Mouse (Mus musculus) hindlimb bud, embryonic 11.5 days (tissue): ENCODE measurements around the gene Kctd13.
"Not testable (repeated sequence)": the region's sequence is repeated elsewhere in the genome, so short reads cannot be mapped to it uniquely, and the experiment has no call there.

Source experiments
- DNase-seq: peaks from one replicate; pipeline ENCODE4 v3.0.0-alpha.2; 2012; ENCODE audit warnings: low read depth, low spot score; ENCODE audit errors: extremely low spot score

Gene Kctd13

DNA sequence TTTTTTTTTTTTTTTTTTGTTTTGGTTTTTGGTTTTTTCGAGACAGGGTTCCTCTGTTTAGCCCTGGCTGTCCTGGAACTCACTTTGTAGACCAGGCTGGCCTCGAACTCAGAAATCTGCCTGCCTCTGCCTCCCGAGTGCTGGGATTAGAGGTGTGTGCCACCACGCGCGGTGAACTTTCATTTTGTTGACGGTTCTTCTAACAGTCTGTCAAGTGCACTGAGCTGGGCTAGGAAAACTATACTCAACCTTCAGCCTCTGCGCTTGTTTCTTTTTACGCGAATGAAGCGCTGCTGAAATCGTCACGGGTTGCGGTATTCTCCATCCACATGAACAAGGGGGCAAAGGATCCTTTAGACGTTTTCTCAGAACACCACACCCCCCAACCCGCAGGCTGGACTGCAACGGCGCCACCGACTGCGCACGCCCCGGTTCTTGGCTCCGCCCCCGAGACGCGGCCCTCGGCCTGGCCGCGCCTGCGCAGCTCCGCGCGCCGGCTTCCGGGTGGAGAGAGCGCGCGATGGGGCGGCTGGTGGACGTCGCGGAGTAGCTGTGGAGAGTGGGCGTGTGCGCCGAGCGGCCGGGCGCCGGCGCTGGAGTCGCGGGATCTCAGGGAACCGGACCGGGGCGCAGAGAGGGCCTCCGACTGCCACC lies at the start of gene Kctd13:
Gene Kctd13, plus strand, starts transcription at position 496 of the 654 bp plus-strand sequence.
- DNase-seq = peak; percentile 63

DNA sequence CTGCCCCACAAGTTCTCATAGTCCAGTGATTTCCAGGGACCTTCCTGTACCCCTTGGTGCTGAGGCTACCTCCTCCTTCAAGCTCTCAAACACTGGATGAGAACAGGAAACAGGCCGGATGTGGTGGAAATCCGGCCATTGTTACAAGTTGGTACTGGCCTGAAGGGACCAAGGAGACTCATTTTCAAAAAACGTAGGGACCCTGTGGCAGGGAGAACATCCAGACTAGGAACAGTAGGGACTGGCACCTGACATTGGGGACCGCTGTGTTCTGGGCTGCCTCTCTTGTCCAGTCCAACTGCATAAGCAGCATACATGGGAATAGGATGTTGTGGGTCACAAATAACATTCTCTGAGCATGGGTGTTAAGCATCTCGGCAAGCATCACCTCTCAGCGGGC lies 47.6 kb upstream of the Kctd13 start:
- DNase-seq = no peak

DNA sequence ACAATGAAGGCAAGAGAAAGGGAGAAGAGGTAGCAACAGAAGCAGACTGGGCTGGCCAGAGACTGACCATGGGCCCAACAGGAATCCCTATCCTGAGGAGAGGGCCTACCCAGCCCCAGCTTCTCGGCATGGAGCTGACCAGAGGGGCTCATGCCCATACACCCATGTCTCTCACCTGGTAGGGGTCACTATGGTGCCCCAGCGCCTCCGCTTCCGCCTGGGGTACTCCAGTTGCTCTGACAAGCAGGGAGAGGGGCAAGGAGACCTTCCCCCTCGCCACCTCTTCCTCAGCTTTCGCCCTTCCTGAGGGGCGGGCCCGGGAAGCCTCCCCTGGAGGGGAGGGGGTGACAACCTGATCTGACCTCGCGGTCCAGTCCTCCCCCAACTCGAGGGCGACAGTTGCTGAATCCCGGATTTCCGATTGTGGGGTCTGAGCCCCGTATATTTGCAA lies 44.9 kb upstream of the Kctd13 start:
- no peak for DNase-seq

DNA sequence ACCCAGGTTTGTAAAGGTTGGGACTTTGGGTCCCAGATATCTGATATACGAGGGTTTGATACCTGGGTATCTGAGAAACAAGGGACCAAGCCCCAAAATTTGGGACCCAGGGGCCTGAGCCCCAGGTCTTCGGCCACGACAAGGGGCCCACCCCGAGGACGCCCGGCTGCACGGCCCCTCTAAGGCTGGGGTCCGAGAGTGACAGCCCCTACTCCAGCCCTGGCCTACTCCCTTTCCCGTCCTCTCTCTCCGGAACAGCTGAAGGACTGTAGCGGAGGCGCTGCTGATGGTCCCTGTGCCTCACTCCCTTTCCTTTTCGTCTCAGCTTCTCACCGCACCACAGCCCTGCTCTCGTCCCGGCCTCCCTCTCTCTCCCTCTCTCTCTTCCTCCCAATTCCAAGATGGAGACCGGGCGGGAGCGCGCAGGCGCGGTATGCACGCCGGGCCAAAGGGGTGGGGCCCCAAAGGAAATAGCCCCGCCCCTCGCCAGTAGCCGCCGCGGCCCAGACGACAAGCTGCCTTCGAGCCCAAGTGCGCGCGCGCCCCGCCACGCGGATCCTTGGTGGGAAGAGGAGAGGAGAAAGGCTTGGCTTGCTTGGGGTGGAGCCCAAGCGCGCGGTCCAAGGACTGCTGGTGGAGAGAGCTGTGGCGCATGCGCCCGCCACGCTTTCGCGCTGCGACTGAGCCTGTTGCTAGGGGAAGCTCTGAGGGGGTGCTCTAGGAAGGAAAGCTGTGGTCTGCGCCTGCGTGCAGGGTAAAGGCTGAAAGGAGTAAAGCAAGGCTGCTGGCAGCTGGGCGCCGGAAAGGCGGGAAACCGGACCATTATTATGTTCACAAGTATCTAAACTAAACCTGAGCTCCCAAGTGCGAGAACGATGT lies 44.2 kb upstream of the Kctd13 start, which contains the start of gene Taok2:
Gene Taok2, minus strand, starts transcription at position 418 of the 879 bp plus-strand sequence.
- peak; percentile 97 for DNase-seq

DNA sequence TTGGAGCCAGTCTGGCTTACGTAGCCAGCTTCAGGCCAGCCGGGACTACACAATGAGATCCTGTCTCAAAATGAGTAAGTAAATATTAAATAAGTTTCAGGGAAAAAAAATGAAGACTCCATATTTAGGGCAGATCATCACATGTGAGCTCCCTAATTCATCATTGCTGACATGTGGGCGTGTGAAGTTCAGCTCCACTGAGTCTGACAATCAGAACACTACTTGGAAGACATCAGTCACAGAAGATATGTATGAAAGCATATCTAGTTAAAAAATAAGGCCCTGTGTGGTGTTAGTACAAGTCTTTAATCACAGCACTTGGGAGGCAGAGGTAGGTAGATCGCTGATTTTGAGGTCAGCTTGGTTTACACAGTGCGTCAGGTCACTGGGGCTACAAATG lies 41.4 kb upstream of the Kctd13 start:
- DNase-seq = no peak

DNA sequence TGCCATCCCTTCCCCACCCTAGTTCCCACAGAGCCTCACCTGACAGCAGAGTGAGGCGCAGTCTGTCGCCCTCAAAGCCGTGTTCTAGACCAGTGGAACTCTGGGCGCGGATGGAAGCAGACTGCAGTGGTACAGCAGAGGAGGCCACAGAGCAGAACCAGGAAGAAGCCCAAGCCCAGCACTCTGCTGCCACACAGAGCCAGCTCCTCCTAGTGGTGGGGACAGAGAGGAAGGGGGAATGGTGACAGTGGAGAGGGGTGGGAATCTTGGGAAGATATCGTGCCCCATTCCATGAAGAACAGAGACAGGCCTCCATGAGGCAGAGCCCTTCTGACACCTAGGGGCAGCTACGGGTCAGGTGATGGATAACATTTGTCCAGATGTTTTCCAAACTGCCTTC lies 39.8 kb upstream of the Kctd13 start:
- no peak for DNase-seq

DNA sequence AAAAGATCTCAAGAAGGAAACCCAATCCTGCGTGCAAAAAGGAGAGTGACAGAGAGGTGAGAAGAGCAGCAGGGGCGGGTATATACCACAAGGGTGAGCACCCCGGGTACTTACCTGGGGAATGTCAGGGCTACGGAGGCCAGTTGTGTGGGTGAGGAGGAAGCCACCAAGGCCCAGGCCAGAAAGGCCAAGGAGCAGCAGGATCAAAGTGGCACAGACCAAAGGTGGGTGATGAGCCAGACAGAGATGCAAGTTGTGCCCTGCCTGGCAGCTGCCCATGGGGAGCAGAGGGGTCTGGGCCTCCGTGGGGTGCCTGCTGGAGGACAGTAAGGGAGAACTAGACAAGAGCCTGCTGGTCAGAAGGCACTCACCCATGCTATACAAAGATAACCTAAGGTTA lies 31.8 kb upstream of the Kctd13 start:
- no peak for DNase-seq

DNA sequence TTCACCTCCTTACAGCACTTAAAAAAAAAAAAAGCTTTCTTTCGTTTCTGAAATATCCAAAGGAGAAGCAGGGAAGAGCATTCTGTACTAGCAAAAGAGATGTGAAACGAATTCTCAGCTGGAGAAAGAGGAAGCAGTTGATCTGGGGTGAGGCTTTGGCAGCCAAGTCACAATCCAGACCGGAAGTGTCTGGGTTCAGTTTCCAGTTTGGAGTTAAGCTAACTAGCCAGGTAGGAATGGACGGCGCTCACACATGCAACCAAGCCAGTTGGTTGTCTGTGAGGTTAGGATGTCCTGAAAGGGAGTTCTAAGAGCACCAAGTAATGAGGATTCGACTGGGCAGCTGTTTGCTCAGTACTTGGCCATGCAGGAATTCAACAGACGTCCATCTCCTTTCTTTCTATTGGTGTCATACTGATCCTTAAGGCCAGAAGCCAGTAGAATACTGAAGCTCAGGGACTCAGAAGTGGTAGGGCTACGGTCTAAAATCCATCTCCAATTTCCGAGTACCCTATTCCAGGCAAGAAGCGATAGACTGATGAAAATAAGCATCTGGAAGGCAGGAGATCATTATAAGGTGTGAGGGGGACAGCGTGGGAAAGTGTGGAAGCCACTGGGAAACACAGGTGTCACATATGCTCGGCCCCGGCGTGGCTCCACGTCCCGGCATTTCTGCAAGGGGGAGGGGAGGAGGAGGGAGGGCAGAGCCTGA lies 31.1 kb upstream of the Kctd13 start:
- DNase-seq = no peak

DNA sequence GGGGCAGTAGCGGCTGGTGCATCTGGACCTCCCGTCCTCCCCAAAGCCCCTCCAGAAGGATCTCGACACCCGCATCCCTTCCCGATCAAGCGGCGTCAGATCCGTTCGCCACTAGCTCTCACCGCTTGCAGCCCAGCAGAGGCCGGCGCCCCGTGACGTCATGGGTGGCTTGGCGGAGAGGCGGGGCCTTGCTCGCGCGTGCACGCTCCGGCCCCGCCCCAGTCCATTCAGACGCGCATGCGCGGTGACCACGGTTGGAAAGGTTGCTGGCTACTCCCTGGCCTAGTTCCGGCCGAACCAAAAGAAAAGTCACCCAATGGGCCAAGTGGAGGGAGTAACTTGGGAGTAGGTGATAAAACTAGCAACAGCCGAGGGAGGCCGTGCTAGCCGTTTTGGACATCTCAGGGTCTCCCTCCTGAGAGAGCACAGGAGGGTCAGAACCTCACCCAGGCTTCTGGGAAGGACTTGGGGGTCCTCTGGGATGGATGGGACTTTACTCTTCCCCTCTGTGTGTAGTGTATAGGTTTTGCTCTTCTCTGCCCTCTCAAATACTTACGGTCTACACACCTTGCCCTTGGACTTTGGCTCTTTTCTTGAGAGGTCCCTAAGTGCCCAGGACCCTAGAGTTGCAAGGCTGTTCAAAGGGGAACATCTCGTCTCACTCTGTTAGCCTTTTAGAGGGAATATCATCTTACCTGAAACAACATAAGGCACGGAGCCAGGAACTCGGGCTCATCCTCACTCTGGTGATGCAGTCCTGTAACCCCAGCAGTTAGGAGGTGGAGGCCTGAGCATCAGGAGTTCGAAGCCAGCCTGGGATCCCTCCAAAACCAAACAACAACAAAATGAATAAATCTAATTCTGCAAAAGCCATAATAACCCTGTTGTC lies 30.3 kb upstream of the Kctd13 start:
- peak; percentile 75 for DNase-seq

DNA sequence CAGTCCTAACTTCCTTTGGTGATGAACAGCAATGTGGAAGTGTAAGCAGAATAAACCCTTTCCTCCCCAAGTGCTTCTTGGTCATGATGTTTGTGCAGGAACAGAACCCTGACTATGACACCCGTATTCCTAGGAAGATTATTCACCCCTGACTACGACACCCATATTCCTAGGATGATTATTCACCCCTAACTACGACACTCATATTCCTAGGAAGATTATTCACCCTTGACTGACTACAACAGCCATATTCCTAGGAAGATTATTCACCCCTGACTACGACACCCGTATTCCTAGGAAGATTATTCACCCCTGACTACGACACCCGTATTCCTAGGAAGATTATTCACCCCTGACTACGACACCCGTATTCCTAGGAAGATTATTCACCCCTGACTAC lies 28.9 kb upstream of the Kctd13 start:
- not testable (repeated sequence) for DNase-seq

DNA sequence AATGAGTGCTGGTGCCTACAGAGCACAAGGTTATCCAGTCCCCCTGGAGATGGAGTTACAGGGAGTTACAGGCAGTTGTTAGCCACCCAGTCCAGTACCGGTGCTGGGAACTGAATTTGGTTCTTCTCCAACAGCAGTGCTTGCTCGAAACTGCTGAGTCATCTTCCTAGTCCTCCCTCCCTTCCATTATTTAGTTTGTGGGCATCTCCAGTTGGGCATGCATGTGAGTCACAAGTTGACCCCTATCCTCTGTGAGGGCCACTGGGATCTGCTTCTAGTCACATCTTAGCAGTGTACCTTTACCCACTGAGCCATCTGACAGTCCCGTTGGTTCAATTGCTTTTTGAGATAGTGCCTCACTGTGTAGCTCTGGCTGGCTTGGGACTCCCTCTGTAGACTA lies 23.1 kb upstream of the Kctd13 start:
- no peak for DNase-seq

DNA sequence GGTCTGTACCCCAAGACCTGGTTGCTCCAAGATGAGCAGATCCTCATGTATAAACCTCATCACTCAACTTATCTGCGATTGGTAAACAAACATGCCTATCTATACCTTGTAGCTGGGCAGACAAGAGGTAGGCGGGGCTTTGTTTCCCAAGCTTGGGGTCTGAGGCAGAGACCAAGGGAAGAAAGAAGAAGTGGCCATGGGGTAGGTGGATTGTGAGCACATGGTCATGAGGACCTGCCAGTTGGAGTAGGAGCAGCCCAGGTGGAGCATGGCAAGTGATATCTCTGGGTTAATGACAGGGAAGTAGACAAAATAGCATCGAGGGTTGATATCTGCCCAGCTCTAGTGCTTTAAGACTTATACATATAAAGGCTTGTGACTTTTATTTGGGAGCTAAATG lies 13.8 kb upstream of the Kctd13 start:
- DNase-seq = no peak

DNA sequence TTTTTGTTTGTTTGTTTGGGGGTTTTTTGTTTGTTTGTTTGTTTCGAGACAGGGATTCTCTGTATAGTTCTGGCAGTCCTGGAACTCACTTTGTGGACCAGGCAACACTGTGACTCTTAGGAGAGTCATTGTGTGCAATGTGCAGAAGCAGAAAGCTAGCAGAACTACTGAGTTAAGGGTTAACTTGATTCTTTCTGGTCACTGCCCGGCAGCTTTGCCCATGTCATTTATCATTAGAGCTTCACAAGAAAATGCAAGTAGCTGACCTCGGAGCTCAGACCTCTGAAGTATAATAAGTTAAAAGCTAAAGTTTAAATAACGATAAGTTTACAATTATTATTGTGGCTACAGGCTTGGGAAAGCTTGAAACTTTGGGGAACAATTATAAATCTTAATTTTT lies 10.3 kb upstream of the Kctd13 start:
- DNase-seq = not testable (repeated sequence)

DNA sequence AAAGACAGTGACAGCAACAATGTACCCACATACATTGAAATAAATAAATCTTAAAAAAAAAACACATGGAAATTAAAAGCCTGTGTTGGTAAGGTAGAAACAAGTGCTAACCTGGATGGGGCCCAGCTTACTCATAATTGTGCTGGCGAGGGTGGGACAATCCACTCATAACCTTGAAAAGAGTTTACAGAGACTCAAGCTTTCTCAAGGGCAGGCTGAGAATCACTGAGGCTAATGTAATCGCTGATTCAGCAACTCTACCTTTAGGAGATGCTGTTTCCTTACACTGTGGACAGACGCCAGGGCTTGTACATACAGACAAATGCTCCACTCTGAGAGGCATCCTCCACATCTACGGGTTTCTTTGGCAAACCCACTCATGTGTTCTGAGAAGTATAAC lies 8.7 kb upstream of the Kctd13 start:
- DNase-seq = no peak

DNA sequence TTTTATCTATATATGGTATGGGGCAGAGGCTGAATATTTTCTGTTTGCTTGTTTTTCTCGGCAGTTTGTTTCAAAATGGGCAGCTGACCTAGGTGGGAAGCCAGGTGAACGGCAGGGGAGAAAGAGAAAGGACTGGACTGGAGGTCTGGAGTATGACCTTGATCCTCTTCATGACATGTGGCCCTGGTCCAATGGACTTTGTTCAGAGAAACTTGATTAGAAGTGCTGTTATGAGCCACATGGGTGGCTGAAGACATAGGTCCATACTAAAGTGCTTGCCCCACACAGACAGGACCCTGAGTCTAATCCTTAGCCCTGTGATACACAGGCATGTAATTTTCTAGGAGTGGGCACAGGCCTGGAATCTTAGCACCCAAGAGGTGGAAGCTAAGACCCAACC lies 7.1 kb upstream of the Kctd13 start:
- DNase-seq = no peak

DNA sequence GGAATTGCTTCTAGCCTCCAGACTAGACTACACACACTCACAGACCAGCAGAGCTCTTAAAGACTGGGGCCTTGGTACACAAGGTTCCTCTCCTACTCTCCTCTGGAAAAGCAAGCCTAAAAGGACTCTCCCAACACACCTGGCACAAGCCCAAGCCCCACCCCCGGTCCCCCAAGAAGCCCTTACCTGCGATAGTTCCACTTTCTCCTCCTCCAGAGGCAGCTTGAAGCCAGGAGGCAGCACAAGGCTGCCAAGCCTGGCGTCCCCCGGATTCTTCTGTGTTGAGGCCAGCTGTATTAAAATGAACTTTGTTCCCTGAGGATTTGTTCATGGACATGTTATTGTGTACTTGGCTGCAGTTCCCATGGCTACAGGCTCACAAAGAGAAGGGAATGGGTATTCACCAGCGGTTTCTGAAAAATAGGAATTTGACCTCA lies 6.0 kb upstream of the Kctd13 start, which contains the start of gene Tmem219:
Gene Tmem219, minus strand, starts transcription at position 294 of the 437 bp plus-strand sequence.
- no peak for DNase-seq

DNA sequence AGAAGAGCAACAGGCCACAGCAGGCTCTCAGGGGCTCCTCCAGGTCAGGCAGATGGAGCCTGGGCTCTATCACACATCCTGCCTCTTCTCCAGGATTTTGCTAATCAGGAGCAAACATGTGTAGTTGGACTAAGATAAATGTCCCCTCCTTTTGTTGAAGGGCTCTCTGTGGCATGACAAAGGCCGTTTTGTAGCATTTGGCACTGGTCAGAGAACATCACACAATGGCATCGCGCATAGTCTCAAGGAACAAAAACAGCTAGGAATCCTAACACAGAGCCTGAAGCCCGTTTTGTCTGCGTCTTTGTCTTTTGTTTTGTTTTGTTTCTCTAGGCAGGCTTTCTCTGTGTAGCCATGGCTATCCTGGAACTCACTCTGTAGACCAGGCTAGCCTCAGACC lies 4.7 kb upstream of the Kctd13 start:
- no peak for DNase-seq

DNA sequence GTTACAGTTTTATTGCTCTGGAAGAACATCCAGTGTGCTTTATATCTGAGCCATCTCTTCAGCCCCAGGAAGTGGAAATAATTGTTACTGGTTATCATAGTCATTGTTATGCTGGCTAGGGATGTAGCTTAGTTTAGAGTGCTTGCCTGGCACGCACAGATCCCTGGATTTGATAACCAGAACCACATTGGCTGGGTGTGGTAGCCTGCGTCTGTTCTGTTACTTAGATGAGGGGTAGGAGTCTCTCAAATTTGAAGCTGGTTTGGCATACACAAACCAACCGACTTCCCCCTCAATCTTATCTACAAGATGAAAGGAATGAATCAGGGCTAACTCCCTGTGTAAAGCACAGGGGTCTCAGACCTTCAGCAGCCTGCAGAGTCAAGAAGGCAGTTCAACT lies 2.4 kb upstream of the Kctd13 start:
- no peak for DNase-seq

DNA sequence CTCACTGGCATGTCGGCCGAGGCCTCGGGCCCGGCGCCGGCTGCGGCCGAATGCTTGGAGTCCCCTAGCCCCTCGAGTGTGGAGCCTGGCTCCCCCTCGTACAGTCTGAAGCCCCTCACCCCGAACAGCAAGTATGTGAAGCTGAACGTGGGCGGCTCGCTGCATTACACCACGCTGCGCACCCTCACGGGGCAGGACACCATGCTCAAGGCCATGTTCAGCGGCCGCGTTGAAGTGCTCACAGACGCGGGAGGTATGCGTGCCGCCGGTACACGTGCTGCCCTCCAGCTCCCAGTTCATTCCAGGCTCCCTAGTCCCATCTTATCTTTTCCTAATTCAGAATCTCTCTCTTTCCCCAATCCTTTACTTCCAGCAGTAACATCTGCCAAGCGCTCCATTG lies 367 bp downstream of the Kctd13 start:
- no peak for DNase-seq

DNA sequence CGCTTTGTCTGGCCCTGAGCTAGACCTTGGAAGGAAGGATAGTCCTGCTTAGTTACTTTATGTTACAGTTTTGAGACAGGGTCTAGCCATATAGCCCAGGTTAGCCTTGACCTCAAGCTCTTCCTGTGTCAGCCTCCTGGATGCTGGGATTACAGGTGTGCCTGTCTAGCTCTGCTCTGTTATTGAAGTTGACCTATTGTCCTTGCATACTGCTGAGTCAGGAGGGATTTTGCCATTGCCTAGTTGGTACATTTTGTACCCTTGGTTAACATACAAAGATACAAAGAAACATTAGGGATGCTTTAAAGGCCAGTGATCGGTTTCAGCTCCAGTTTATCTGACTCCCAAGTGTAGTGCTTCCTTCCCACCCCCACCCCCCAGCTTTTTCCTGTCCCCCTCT lies 4.0 kb downstream of the Kctd13 start:
- DNase-seq = no peak

DNA sequence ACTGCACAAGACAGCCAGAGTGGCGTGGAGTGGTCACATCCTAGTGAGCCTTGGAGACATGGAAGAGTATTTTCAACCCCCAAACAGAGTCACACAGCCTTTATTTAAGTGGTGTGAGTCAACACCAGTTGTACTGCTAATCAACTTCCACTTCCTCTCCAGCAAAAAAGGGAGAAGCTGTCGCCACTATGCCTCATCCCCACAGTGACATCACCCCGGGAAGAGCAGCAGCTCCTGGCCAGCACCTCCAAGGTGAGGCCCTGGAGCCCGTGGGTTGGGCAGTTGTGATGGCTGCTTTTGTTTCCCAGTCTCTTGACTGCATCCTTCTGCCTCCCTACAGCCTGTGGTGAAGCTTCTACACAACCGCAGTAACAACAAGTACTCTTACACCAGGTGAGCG lies 12.5 kb downstream of the Kctd13 start:
- DNase-seq = no peak
